Mouse (Mus musculus) left cerebral cortex, adult 9 months (tissue): ENCODE data around the gene Gm4513.
"Not testable (repeated sequence)": the region's sequence is repeated elsewhere in the genome, so short reads cannot be mapped to it uniquely, and the experiment has no call there.

Experiments used
- DNase-seq, 2 experiments: peaks; one replicate each; pipeline ENCODE4 v3.0.0; 2022; ENCODE audit warnings: low spot score in 2 of 2

Gm4513 gene

GRCm38 (mm10) chr7:20598921-20599320 lies at the start of gene Gm4513:
TSS of gene Gm4513 (minus strand) at chr7:20599021.
- DNase-seq, result not testable (repeated sequence)

- DNase-seq, result not testable (repeated sequence)
These were observed 22.7 kb downstream of the Gm4513 start, which contains the start of gene Gm4141 for GRCm38 (mm10) chr7:20576141-20576540. TSS of gene Gm4141 (minus strand) at chr7:20576241.

- not testable (repeated sequence) for DNase-seq
These were observed 53.2 kb downstream of the Gm4513 start, which contains the start of gene Gm5726 for GRCm38 (mm10) chr7:20545657-20546056. TSS of gene Gm5726 (minus strand) at chr7:20545757.
